Mouse (Mus musculus) heart, embryonic 13.5 days (tissue): ENCODE results near the gene Rasgrf2. TPM values are rescaled to one million over a fixed set of nuclear protein-coding genes. Genes with fewer than 3 reads are reported as not detected.
"Not testable (repeated sequence)": the region's sequence is repeated elsewhere in the genome, so short reads cannot be mapped to it uniquely, and the experiment has no call there.

ENCODE experiments used
- ATAC-seq: fragments of 200-750 bp; cut with Nextera tagmentation; 2 replicates; pipeline ENCODE4 v1.8.0; 2017; ENCODE audit warnings: moderate TSS enrichment; ENCODE audit not compliant: insufficient number of reproducible peaks, low FRiP score, low TSS enrichment; ENCODE audit errors: extremely low read depth
- H3K27ac ChIP-seq: fragments of 300-500 bp; sonication (generic); replicated peaks from 2 replicates; pipeline ENCODE4 v1.5.1; 2015; ENCODE audit warnings: moderate library complexity, mild to moderate bottlenecking, inconsistent platforms
- H3K27me3 ChIP-seq: fragments of 300-500 bp; sonication (generic); replicated peaks from 2 replicates; pipeline ENCODE4 v1.6.1; 2015; ENCODE audit warnings: mild to moderate bottlenecking, inconsistent platforms
- H3K36me3 ChIP-seq: fragments of 300-500 bp; sonication (generic); 2 replicates; pipeline ENCODE4 v1.6.1; 2015; ENCODE audit warnings: mild to moderate bottlenecking, inconsistent platforms
- H3K4me1 ChIP-seq: fragments of 300-500 bp; sonication (generic); 2 replicates; pipeline ENCODE4 v1.6.1; 2015; ENCODE audit warnings: inconsistent platforms
- H3K4me2 ChIP-seq: fragments of 300-500 bp; sonication (generic); 2 replicates; pipeline ENCODE4 v1.6.1; 2015; ENCODE audit warnings: inconsistent platforms, mild to moderate bottlenecking, moderate library complexity
- H3K4me3 ChIP-seq: fragments of 300-500 bp; sonication (generic); 2 replicates; pipeline ENCODE4 v1.5.1; 2015; ENCODE audit warnings: moderate library complexity, mild to moderate bottlenecking, inconsistent platforms
- H3K9ac ChIP-seq: fragments of 300-500 bp; sonication (generic); 2 replicates; pipeline ENCODE4 v1.6.1; 2015; ENCODE audit warnings: inconsistent platforms, mild to moderate bottlenecking, moderate library complexity
- H3K9me3 ChIP-seq: fragments of 300-500 bp; sonication (generic); 2 replicates; pipeline ENCODE4 v1.6.1; 2016; ENCODE audit warnings: inconsistent platforms
- WGBS: fragments of 180-500 bp; shearing (Covaris S2); methylation state at CpG from one replicate; pipeline ENCODE4 v1.1.7; 2015; ENCODE audit warnings: mixed read lengths; 5-methylcytosine and 5-hydroxymethylcytosine counted together
- polyA plus RNA-seq: library from polyadenylated mRNA; unstranded; fragments of >200 nt; fragmentation: Nextera tagmentation; extraction: Ambion mirVana; gene quantifications from 2 replicates; pipeline ENCODE4 v1.2.1, GENCODE M21; 2015

Rasgrf2 gene
- 0.25 and 0.27 TPM in 2 replicates for polyA plus RNA-seq

DNA sequence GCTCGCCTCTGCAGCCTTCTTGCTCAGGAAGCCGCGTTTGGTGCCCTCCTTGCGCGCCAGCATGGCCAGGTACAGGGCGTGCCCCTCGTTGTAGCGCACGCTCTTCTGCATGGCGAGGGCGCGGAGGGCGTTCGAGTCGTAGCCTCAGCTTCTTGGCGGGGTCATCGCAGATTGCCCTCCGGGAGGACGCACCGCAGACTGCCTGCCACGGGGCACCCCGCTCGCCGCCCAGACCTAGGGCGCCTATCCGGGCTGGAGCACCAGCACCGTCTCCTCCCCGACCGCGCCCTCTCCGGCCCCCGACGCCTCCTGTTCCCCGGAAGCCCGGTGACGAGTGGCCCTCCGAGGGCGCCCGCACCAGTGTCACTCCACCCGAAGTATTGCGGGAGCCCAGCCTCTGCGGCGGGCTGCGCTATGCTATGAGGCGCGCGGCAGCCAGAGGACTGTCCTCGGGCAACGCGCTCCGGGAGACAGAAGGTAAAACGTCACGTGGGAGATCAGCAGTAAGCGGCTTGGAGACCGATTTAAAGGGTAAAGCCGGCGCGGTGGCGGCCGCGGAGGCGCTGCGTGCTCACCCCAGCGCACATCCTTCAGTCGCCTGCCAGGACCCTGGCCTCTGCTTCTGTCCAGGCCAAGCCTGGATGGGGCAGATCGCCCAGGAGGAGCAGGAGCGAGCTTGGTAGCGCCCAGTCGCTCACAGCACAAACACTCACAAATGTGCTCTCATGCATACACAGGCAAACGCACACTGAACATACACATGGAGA, at the start of gene Rasgrf2:
Gene Rasgrf2 (minus strand): TSS at position 273 of the 767 bp plus-strand sequence.
- H3K4me2 ChIP-seq = peak within 1 kb of the TSS; percentile 95
- peak within 1 kb of the TSS; percentile 76 for H3K9ac ChIP-seq
- ATAC-seq = peak; percentile 37
- no peaks in the 10 kb centered on the region for H3K9me3 ChIP-seq
- peak within 1 kb of the TSS; percentile 68 for H3K4me3 ChIP-seq
- 2% methylated on average over 70 of the region's 70 CpGs for WGBS
- peaks cover 4% of the 10 kb centered on the region; the same call in 1 of the 2 replicates for H3K4me1 ChIP-seq
- no peaks in the 10 kb centered on the region for H3K36me3 ChIP-seq
- H3K27ac ChIP-seq = no peak within 1 kb of the TSS
- H3K27me3 ChIP-seq = peaks cover 30% of the 10 kb centered on the region

GRCm38 (mm10) chr13:92172686-92173085, 41.2 kb upstream of the Rasgrf2 start:
- H3K27ac ChIP-seq, H3K4me3 ChIP-seq, H3K4me1 ChIP-seq, H3K27me3 ChIP-seq, H3K9me3 ChIP-seq, H3K36me3 ChIP-seq, H3K4me2 ChIP-seq, H3K9ac ChIP-seq, ATAC-seq: not testable (repeated sequence)
- WGBS = 75% methylated on average over 8 of the region's 8 CpGs

GRCm38 (mm10) chr13:92150551-92150950, 19.1 kb upstream of the Rasgrf2 start:
- H3K9me3 ChIP-seq = peaks cover 14% of the 10 kb centered on the region
- no peaks in the 10 kb centered on the region for H3K4me1 ChIP-seq
- no peak overlapping the region for H3K9ac ChIP-seq
- H3K27me3 ChIP-seq = no peaks in the 10 kb centered on the region
- no peak for ATAC-seq
- H3K36me3 ChIP-seq = peaks cover 2% of the 10 kb centered on the region; the same call in 1 of the 2 replicates
- H3K4me3 ChIP-seq = no peak overlapping the region
- no peak overlapping the region for H3K4me2 ChIP-seq
- 59% methylated on average over 3 of the region's 3 CpGs for WGBS
- no peak overlapping the region for H3K27ac ChIP-seq

- no peak overlapping the region for H3K27ac ChIP-seq
- peaks cover 31% of the 10 kb centered on the region for H3K9me3 ChIP-seq
- H3K4me3 ChIP-seq = no peak overlapping the region
- 44% methylated on average over 4 of the region's 4 CpGs for WGBS
- no peaks in the 10 kb centered on the region for H3K4me1 ChIP-seq
- H3K4me2 ChIP-seq = no peak overlapping the region
- no peaks in the 10 kb centered on the region for H3K27me3 ChIP-seq
- no peak for ATAC-seq
- no peak overlapping the region for H3K9ac ChIP-seq
- H3K36me3 ChIP-seq = peaks cover 2% of the 10 kb centered on the region; the same call in 1 of the 2 replicates
These were observed 17.4 kb upstream of the Rasgrf2 start for GRCm38 (mm10) chr13:92148858-92149257.

GRCm38 (mm10) chr13:92134792-92135191, 3.3 kb upstream of the Rasgrf2 start:
- H3K4me2 ChIP-seq = no peak overlapping the region
- H3K4me3 ChIP-seq = no peak overlapping the region
- peaks cover 22% of the 10 kb centered on the region for H3K27me3 ChIP-seq
- WGBS = 59% methylated on average over 3 of the region's 3 CpGs
- H3K9ac ChIP-seq = no peak overlapping the region
- H3K36me3 ChIP-seq = no peaks in the 10 kb centered on the region
- H3K9me3 ChIP-seq = no peaks in the 10 kb centered on the region
- H3K27ac ChIP-seq = no peak overlapping the region
- ATAC-seq = no peak
- peaks cover 4% of the 10 kb centered on the region; the same call in 1 of the 2 replicates for H3K4me1 ChIP-seq

DNA sequence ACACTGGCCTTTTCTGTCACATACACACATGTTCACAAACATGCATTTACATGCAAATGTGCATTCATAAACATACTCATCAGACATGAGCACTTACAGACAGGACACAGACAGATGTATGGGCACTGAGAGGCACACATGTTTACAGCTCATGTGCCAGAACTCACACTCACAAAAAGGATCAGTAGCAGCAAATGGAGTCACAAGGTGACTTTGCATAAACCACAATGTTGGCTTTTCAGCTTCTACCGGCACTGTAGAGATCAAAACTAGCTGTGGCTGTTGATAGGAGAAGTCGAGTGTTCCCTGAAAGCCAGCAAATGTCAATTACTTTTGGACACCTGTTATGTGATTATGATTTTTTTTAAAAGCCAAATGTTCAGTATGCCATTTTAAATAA, 1.1 kb upstream of the Rasgrf2 start:
- H3K9ac ChIP-seq = no peak overlapping the region
- WGBS = 32% methylated on average over 2 of the region's 2 CpGs
- no peak for ATAC-seq

DNA sequence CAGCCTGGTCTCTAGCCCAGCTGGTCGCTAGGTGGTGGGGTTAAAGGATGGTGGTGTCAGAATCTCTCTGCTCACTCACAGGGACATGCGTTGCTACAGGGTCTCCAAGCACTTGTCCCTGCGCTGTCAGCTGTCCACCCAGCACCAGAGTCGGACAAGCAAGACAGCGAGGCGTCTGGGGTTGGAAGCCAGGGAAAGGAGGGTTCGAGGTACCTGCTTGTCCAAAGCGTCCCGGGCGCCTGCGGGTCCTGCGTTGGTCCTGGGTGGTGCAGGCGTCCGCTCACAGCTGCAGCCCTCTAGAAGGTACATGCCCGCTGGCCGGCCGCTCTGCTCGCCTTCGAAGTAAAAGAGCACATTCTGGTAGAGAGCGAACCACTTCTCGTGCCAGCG, 467 bp downstream of the Rasgrf2 start:
- H3K36me3 ChIP-seq = no peaks in the 10 kb centered on the region
- ATAC-seq = no peak
- H3K27ac ChIP-seq = no peak overlapping the region
- WGBS = 7% methylated on average over 22 of the region's 22 CpGs
- peak overlapping the region; percentile 76 for H3K9ac ChIP-seq
- H3K4me1 ChIP-seq = peaks cover 4% of the 10 kb centered on the region; the same call in 1 of the 2 replicates
- H3K9me3 ChIP-seq = no peaks in the 10 kb centered on the region
- H3K4me2 ChIP-seq = peak overlapping the region; percentile 95
- H3K4me3 ChIP-seq = peak overlapping the region; percentile 68
- H3K27me3 ChIP-seq = peaks cover 30% of the 10 kb centered on the region

More for the DNA sequence above, 1.1 kb upstream of the Rasgrf2 start:
- no peak overlapping the region for H3K4me2 ChIP-seq
- no peaks in the 10 kb centered on the region for H3K36me3 ChIP-seq
- H3K9me3 ChIP-seq = no peaks in the 10 kb centered on the region
- H3K27me3 ChIP-seq = peaks cover 30% of the 10 kb centered on the region
- peaks cover 4% of the 10 kb centered on the region; the same call in 1 of the 2 replicates for H3K4me1 ChIP-seq
- no peak overlapping the region for H3K27ac ChIP-seq
- H3K4me3 ChIP-seq = no peak overlapping the region

DNA sequence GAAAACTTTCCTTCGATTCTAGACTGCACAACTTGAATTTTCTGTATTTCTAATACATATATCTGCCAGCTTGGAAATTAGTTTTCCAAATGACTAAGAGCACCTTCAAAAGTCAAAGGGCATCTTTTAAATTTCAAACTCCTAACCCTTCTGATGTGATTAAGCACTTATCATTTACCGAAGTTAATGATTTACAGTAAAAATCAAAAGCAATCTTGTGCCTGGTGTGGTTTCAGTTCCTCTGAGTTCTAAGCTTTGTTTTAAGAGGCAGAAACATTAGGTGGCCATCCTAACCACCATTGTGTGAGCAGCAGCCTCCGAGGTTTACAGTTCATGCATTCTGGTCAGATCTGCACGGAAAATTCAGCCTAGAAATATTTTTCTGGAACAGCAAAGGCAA, 1.6 kb downstream of the Rasgrf2 start:
- H3K4me1 ChIP-seq = peaks cover 4% of the 10 kb centered on the region; the same call in 1 of the 2 replicates
- H3K9me3 ChIP-seq = no peaks in the 10 kb centered on the region
- H3K27ac ChIP-seq = no peak overlapping the region
- H3K4me3 ChIP-seq = no peak overlapping the region
- H3K9ac ChIP-seq = no peak overlapping the region
- ATAC-seq = no peak
- 77% methylated on average over 4 of the region's 4 CpGs for WGBS
- peaks cover 30% of the 10 kb centered on the region for H3K27me3 ChIP-seq
- no peak overlapping the region for H3K4me2 ChIP-seq
- no peaks in the 10 kb centered on the region for H3K36me3 ChIP-seq

DNA sequence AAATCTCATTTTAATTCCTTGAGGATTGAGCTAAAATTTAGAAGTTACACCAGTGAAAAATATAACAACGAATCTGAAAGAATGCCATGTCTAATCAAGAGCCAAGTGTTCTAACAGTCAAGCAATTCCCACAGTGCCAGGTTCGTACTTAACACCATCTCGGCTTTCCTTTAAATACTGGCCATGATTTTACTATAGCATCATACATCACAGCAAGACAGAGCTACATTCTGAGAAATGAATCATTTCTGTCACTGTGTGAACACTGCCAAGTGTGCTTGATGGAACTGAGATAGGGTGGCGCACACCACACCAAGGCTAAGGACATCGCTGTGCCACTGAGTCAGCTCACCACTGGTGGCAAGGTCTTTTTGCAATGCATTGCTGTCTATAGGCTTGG, 5.6 kb downstream of the Rasgrf2 start:
- ATAC-seq = no peak
- peaks cover under 1% of the 10 kb centered on the region; the same call in 1 of the 2 replicates for H3K4me1 ChIP-seq
- H3K36me3 ChIP-seq = no peaks in the 10 kb centered on the region
- no peak overlapping the region for H3K4me3 ChIP-seq
- no peaks in the 10 kb centered on the region for H3K9me3 ChIP-seq
- H3K27ac ChIP-seq = no peak overlapping the region
- H3K9ac ChIP-seq = no peak overlapping the region
- peaks cover 16% of the 10 kb centered on the region for H3K27me3 ChIP-seq
- H3K4me2 ChIP-seq = no peak overlapping the region
- 88% methylated on average over 5 of the region's 5 CpGs for WGBS

DNA sequence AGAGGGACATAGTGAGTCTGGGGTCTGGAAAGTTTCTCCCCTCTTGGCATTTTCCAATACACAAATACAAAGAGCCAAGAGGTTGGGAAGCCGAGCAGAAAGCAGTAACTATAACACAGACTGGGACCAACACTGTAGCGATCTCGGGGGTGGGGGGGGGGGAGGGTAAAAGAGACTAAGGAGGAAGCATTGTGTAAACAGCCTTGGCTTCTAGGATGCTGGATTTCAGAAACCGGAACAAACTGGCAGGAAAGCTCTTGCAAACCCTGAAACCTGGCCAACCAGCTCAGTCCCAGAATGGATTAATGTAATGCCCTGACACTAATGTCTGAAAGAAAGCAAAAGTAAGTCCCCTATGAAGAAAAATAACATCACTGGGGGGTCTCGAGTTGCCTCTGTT, 11.8 kb downstream of the Rasgrf2 start:
- Histone ChIP-seq H3K4me2 (no peak overlapping the region), H3K4me3 (no peak overlapping the region), H3K27ac (no peak overlapping the region), H3K27me3 (no peaks in the 10 kb centered on the region), H3K4me1 (no peaks in the 10 kb centered on the region), H3K9me3 (no peaks in the 10 kb centered on the region), H3K36me3 (no peaks in the 10 kb centered on the region), H3K9ac (no peak overlapping the region)
- no peak for ATAC-seq
- 59% methylated on average over 5 of the region's 5 CpGs for WGBS

GRCm38 (mm10) chr13:92114076-92114475, 17.4 kb downstream of the Rasgrf2 start:
- Histone ChIP-seq H3K4me2 (no peak overlapping the region), H3K4me3 (no peak overlapping the region), H3K9me3 (no peaks in the 10 kb centered on the region), H3K27me3 (no peaks in the 10 kb centered on the region), H3K27ac (no peak overlapping the region), H3K36me3 (no peaks in the 10 kb centered on the region), H3K9ac (no peak overlapping the region), H3K4me1 (no peaks in the 10 kb centered on the region)
- no peak for ATAC-seq
- 70% methylated on average over 3 of the region's 3 CpGs for WGBS

DNA sequence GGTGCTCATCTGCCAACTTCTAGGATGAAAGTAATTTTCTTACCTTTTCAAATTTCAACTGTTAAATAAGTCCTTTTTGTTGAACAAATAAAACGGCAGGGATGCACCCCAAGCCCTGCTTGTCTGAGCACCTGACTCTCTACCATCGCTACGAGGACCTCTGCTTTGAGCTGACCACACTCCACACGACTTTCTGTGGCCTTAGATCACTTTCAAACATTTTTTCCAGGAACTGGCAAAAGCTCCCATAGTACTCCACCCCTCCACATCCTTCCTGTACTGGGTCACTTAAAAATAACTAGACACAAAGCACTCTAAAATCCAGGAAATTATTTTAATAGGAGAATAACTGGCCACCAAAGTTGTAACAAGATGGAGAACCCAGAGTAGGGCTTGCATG, 23.2 kb downstream of the Rasgrf2 start:
- peaks cover 6% of the 10 kb centered on the region for H3K4me1 ChIP-seq
- H3K9ac ChIP-seq = no peak overlapping the region
- 59% methylated on average over 4 of the region's 4 CpGs for WGBS
- H3K27ac ChIP-seq = no peak overlapping the region
- no peak overlapping the region for H3K4me2 ChIP-seq
- no peaks in the 10 kb centered on the region for H3K36me3 ChIP-seq
- H3K4me3 ChIP-seq = no peak overlapping the region
- H3K9me3 ChIP-seq = no peaks in the 10 kb centered on the region
- ATAC-seq = no peak
- H3K27me3 ChIP-seq = no peaks in the 10 kb centered on the region
